Mouse (Mus musculus) embryonic facial prominence, embryonic 14.5 days (tissue): ENCODE results near the gene Arsg. TPM values are rescaled to one million over a fixed set of nuclear protein-coding genes. Genes with fewer than 3 reads are reported as not detected.

Experiments used
- ATAC-seq: fragments of 200-750 bp; cut with Nextera tagmentation; 2 replicates; pipeline ENCODE4 v1.8.0; 2017; ENCODE audit warnings: low read depth, moderate number of reproducible peaks, moderate TSS enrichment
- DNase-seq: peaks from one replicate; pipeline ENCODE4 v3.0.0-alpha.2; 2015; ENCODE audit warnings: low spot score
- H3K27ac ChIP-seq: fragments of 300-500 bp; sonication (generic); replicated peaks from 2 replicates; pipeline ENCODE4 v1.5.1; 2014; ENCODE audit warnings: low read depth, mild to moderate bottlenecking, low read length, moderate library complexity
- H3K27me3 ChIP-seq: fragments of 300-500 bp; sonication (generic); replicated peaks from 2 replicates; pipeline ENCODE4 v1.6.1; 2014; ENCODE audit warnings: low read length; ENCODE audit not compliant: control insufficient read depth, insufficient read depth
- H3K36me3 ChIP-seq: fragments of 300-500 bp; sonication (generic); 2 replicates; pipeline ENCODE4 v1.6.1; 2014; ENCODE audit warnings: low read length, mixed read lengths; ENCODE audit not compliant: control insufficient read depth, insufficient read depth
- H3K4me1 ChIP-seq: fragments of 300-500 bp; sonication (generic); 2 replicates; pipeline ENCODE4 v1.6.1; 2014; ENCODE audit warnings: antibody characterized with exemption, low read length; ENCODE audit not compliant: control insufficient read depth, insufficient read depth
- H3K4me2 ChIP-seq: fragments of 300-500 bp; sonication (generic); 2 replicates; pipeline ENCODE4 v1.6.1; 2014; ENCODE audit warnings: low read depth, mild to moderate bottlenecking, low read length, moderate library complexity, mixed read lengths
- H3K4me3 ChIP-seq: fragments of 300-500 bp; sonication (generic); 2 replicates; pipeline ENCODE4 v1.5.1; 2014; ENCODE audit warnings: low read depth, mild to moderate bottlenecking, low read length
- H3K9ac ChIP-seq: fragments of 300-500 bp; sonication (generic); 2 replicates; pipeline ENCODE4 v1.6.1; 2014; ENCODE audit warnings: low read depth, mild to moderate bottlenecking, low read length, moderate library complexity, mixed read lengths
- H3K9me3 ChIP-seq: fragments of 300-500 bp; sonication (generic); 2 replicates; pipeline ENCODE4 v1.6.1; 2016; ENCODE audit warnings: low read length; ENCODE audit not compliant: control insufficient read depth
- WGBS: fragments of 180-500 bp; shearing (Covaris S2); extraction: QIAGEN DNeasy Blood & Tissue Kit; methylation state at CpG from one replicate; pipeline ENCODE4 v1.1.7; 2014; 5-methylcytosine and 5-hydroxymethylcytosine counted together
- polyA plus RNA-seq: library from polyadenylated mRNA; unstranded; fragments of >200 nt; fragmentation: Nextera tagmentation; extraction: Ambion mirVana; gene quantifications from 2 replicates; pipeline ENCODE4 v1.2.1, GENCODE M21; 2014

The Arsg gene
- polyA plus RNA-seq, 1 experiment from 2014 or later, result 4.3 TPM

- ATAC-seq (no peak), DNase-seq (no peak)
- H3K4me1 ChIP-seq, result no peaks in the 10 kb centered on the region
- H3K4me3 ChIP-seq, result no peak overlapping the region
- no peak overlapping the region for H3K27ac ChIP-seq
- WGBS, result 80% methylated on average over 5 of the region's 5 CpGs
- 0 out of 2 replicates have a peak, but pooled peaks cover 13% of the 10 kb centered on the region for H3K36me3 ChIP-seq
- H3K27me3 ChIP-seq, result no peaks in the 10 kb centered on the region
- no peak overlapping the region for H3K9ac ChIP-seq
- no peaks in the 10 kb centered on the region for H3K9me3 ChIP-seq
- H3K4me2 ChIP-seq, result no peak overlapping the region
Measured at GRCm38 (mm10) chr11:109456261-109456660, 16.9 kb upstream of the Arsg start.

GRCm38 (mm10) chr11:109458165-109458564, 15.0 kb upstream of the Arsg start:
- H3K4me3 ChIP-seq, result no peak overlapping the region
- H3K9ac ChIP-seq, result no peak overlapping the region
- no peak overlapping the region for H3K27ac ChIP-seq
- DNase-seq (no peak), ATAC-seq (no peak)
- H3K4me2 ChIP-seq, result no peak overlapping the region
- no peaks in the 10 kb centered on the region for H3K4me1 ChIP-seq
- H3K36me3 ChIP-seq, result 0 out of 2 replicates have a peak, but pooled peaks cover 9% of the 10 kb centered on the region
- no peaks in the 10 kb centered on the region for H3K9me3 ChIP-seq
- H3K27me3 ChIP-seq, result no peaks in the 10 kb centered on the region
- WGBS, result 95% methylated on average over 11 of the region's 11 CpGs

DNA sequence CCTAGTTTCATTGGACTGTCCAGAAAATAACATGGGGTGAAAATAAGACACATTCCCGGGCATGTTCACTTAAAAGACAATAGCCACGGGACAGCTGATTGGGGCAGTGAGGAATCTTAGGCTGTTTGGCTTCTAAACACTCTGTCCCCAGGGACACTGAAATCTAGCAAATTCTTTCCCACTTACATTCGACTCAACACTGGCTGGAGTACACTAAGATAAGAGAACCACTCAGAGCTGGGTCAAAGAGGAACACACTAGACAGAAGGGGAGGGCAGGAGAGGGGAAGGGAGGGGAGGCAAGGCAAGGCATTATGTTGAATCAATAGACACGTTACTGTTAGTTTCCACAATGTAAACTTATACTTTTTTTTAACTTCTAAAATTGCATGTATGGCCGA, 12.6 kb upstream of the Arsg start:
- H3K4me1 ChIP-seq, result no peaks in the 10 kb centered on the region
- no peaks in the 10 kb centered on the region for H3K9me3 ChIP-seq
- no peak overlapping the region for H3K4me2 ChIP-seq
- 0 out of 2 replicates have a peak, but pooled peaks cover 2% of the 10 kb centered on the region for H3K36me3 ChIP-seq
- DNase-seq (no peak), ATAC-seq (no peak)
- H3K4me3 ChIP-seq, result no peak overlapping the region
- H3K9ac ChIP-seq, result no peak overlapping the region
- H3K27ac ChIP-seq, result no peak overlapping the region
- H3K27me3 ChIP-seq, result no peaks in the 10 kb centered on the region
- 64% methylated on average over 5 of the region's 5 CpGs for WGBS

DNA sequence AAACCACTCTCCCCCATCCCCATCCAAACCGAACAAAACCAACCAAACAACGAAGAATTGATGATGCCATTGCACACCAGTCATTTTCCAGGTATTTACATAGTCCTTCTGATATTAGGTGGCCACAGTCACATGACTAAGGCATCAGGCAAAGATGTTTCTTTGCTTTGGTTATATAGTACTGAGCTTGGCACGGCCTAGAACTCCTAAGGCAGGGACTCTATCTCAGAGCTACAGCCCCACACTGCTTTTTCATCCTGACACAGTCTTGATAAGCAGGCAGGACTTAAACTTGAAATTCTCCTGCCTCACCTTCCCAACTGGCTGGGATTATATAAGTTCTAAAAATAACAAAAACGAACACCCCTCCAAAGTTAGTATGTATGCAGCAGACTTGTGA, 8.1 kb upstream of the Arsg start:
- no peaks in the 10 kb centered on the region for H3K4me1 ChIP-seq
- H3K9ac ChIP-seq, result no peak overlapping the region
- H3K4me3 ChIP-seq, result no peak overlapping the region
- no peak overlapping the region for H3K4me2 ChIP-seq
- ATAC-seq, result no peak
- H3K27me3 ChIP-seq, result no peaks in the 10 kb centered on the region
- whole genome bisulfite sequencing, result 90% methylated on average over 4 of the region's 4 CpGs
- H3K36me3 ChIP-seq, result no peaks in the 10 kb centered on the region
- no peaks in the 10 kb centered on the region for H3K9me3 ChIP-seq
- no peak overlapping the region for H3K27ac ChIP-seq
- DNase-seq, result no peak

DNA sequence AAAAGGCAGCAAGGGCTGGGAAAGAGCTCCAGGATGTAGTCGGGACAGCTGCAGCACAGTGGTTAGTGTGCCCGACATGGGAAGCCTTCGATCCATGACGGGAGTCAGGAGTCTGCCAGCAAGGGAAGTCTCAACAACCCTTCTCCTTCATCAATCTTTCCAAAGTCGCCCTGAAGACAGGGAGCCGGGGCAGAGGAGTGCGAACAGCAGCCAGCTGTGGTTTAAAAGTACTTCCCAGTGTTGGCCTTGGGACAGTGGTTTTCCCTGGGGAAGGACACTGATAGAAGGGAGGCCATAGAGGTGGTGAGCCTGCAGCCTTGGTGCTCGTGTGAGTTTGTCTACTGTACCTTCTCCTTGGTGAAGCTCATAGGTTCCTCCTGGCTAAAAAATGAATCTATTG, 6.2 kb upstream of the Arsg start:
- no peak overlapping the region for H3K4me2 ChIP-seq
- H3K9ac ChIP-seq, result no peak overlapping the region
- no peak overlapping the region for H3K27ac ChIP-seq
- H3K36me3 ChIP-seq, result no peaks in the 10 kb centered on the region
- DNase-seq (no peak), ATAC-seq (no peak)
- H3K9me3 ChIP-seq, result no peaks in the 10 kb centered on the region
- WGBS, result 74% methylated on average over 8 of the region's 8 CpGs
- H3K27me3 ChIP-seq, result no peaks in the 10 kb centered on the region
- H3K4me1 ChIP-seq, result no peaks in the 10 kb centered on the region
- H3K4me3 ChIP-seq, result no peak overlapping the region

DNA sequence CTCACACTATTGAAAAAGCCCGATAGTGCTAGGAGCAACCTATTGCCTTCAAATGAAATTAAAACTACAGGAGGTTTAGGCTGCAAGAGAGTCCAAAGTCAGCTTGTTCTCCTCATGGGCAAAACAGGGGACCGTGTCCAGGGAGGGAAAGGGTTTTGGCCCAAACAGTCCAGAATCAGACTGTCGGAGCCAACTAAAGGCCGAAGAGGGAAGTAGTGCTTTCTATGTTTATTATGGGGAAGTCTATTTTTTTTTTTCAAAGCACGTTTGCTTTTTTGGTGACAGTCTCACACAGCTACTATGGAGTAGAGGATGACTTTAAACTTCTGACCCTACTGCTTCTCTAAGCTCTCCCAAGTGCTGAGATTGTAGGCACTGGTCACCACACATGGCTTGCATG, 5.0 kb upstream of the Arsg start:
- Histone ChIP-seq H3K4me1 (no peaks in the 10 kb centered on the region), H3K9ac (no peak overlapping the region), H3K4me2 (no peak overlapping the region), H3K27ac (no peak overlapping the region), H3K36me3 (no peaks in the 10 kb centered on the region), H3K27me3 (no peaks in the 10 kb centered on the region), H3K9me3 (no peaks in the 10 kb centered on the region), H3K4me3 (no peak overlapping the region)
- DNase-seq (no peak), ATAC-seq (no peak)
- 85% methylated on average over 5 of the region's 5 CpGs for WGBS

DNA sequence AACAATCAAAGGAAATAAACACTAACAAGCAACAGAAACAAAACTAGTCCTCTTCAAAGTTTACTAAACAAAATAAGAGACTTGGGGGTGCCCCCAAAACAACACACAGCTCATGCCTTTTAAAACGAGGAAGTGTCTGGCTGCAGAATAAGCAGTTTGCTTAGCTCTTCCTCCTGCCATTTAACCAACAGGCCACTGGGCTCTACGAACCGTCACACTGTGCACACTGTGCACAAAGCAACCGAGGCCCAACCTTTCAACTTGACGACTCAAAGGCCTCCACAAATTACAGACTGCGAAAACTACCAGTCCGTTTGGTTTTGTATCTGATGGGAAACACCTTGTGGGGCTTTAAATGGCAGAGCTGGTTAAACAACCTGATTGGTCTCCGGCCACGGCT, 3.0 kb upstream of the Arsg start:
- WGBS, result 64% methylated on average over 9 of the region's 9 CpGs
- Histone ChIP-seq H3K4me3 (no peak overlapping the region), H3K4me2 (no peak overlapping the region), H3K4me1 (no peaks in the 10 kb centered on the region), H3K27ac (no peak overlapping the region), H3K36me3 (no peaks in the 10 kb centered on the region), H3K27me3 (peaks cover 8% of the 10 kb centered on the region; the same call in 1 of the 2 replicates), H3K9ac (no peak overlapping the region), H3K9me3 (no peaks in the 10 kb centered on the region)
- ATAC-seq (no peak), DNase-seq (no peak)

- Histone ChIP-seq H3K4me1 (no peaks in the 10 kb centered on the region), H3K36me3 (no peaks in the 10 kb centered on the region), H3K9ac (no peak overlapping the region), H3K27ac (no peak overlapping the region), H3K4me3 (peak overlapping the region; percentile 71), H3K9me3 (no peaks in the 10 kb centered on the region), H3K27me3 (peaks cover 8% of the 10 kb centered on the region; the same call in 1 of the 2 replicates), H3K4me2 (peak overlapping the region; percentile 94)
- ATAC-seq (no peak), DNase-seq (peak; percentile 50)
- 29% methylated on average over 15 of the region's 15 CpGs for WGBS
Measured at GRCm38 (mm10) chr11:109470921-109471861, 2.0 kb upstream of the Arsg start.
